28 mouse cellular contexts compared by ENCODE assay signal in genomic region chr2:4393046-4393445, GRCm38 (mm10).
"Had no signal": no experiment of that assay in that cellular context is flagged by ENCODE, and none has a peak within 500 bp of the region (broad histone marks: within the 10 kb centered on the region; RNA-seq: fewer than 3 reads in every experiment).

No protein-coding gene starts in this region.

- H3K36me3 ChIP-seq: embryonic facial prominence, embryonic 12.5 days; embryonic facial prominence, embryonic 15.5 days; forebrain, embryonic 10.5 days; forebrain, embryonic 12.5 days; forebrain, embryonic 15.5 days had no signal

- H3K9me3 ChIP-seq: embryonic facial prominence, embryonic 13.5 days; embryonic facial prominence, embryonic 15.5 days; forebrain, embryonic 15.5 days had no signal

- DNase-seq: cerebellum, adult 2 months; cerebellum, adult 8-10 months; cerebellum, adult 9-10 months; cerebellum, adult 9-11 months; cerebellum, postnatal 10 days; cerebellum, postnatal 14 days; cerebellum, postnatal 25 days; cerebellum, postnatal 36 days; embryo, embryonic 11 days; forebrain, postnatal 0 days; gastrocnemius, adult 2 months; gastrocnemius, postnatal 10 days; gastrocnemius, postnatal 14 days; gastrocnemius, postnatal 25 days; gastrocnemius, postnatal 36 days; heart, adult 18-20 months; heart, adult 2 months had no signal

- H3K27ac ChIP-seq: embryonic facial prominence, embryonic 10.5 days; embryonic facial prominence, embryonic 12.5 days; embryonic facial prominence, embryonic 13.5 days; embryonic facial prominence, embryonic 15.5 days; forebrain, embryonic 10.5 days; forebrain, embryonic 12.5 days; forebrain, embryonic 13.5 days; forebrain, embryonic 15.5 days; gastrocnemius, adult 2 months; heart, adult 2 months had no signal

- H3K27me3 ChIP-seq: embryonic facial prominence, embryonic 12.5 days; embryonic facial prominence, embryonic 13.5 days; embryonic facial prominence, embryonic 15.5 days; forebrain, embryonic 13.5 days; forebrain, embryonic 15.5 days had no signal

- ATAC-seq: forebrain, embryonic 13.5 days; forebrain, embryonic 14.5 days; forebrain, embryonic 15.5 days; forebrain, embryonic 16.5 days; forebrain, postnatal 0 days had no signal

- H3K4me2 ChIP-seq: embryonic facial prominence, embryonic 12.5 days; embryonic facial prominence, embryonic 13.5 days; embryonic facial prominence, embryonic 15.5 days; forebrain, embryonic 12.5 days; forebrain, embryonic 13.5 days; forebrain, embryonic 15.5 days had no signal

- H3K9ac ChIP-seq: embryonic facial prominence, embryonic 12.5 days; embryonic facial prominence, embryonic 13.5 days; embryonic facial prominence, embryonic 15.5 days; forebrain, embryonic 12.5 days; forebrain, embryonic 13.5 days; forebrain, embryonic 15.5 days; forebrain, postnatal 0 days had no signal

- H3K4me3 ChIP-seq: embryonic facial prominence, embryonic 10.5 days; embryonic facial prominence, embryonic 12.5 days; embryonic facial prominence, embryonic 13.5 days; embryonic facial prominence, embryonic 15.5 days; erythroblast, embryonic 14.5 days; forebrain, embryonic 10.5 days; forebrain, embryonic 12.5 days; forebrain, embryonic 13.5 days; forebrain, embryonic 15.5 days; gastrocnemius, adult 2 months; heart, adult 2 months had no signal
